Mouse (Mus musculus) CH12.LX (cell line): ENCODE measurements around the gene Inhbe. TPM values are rescaled to one million over a fixed set of nuclear protein-coding genes. Genes with fewer than 3 reads are reported as not detected.

Experiments used
- DNase-seq: peaks from one replicate; pipeline ENCODE4 v3.0.0-alpha.2; 2013; ENCODE audit errors: extremely low read depth
- H3K27ac ChIP-seq: 2 replicates; pipeline ENCODE4 v1.5.1; 2012; ENCODE audit warnings: low read depth, mild to moderate bottlenecking, control low read depth, moderate library complexity; ENCODE audit not compliant: insufficient read depth
- H3K27me3 ChIP-seq: replicated peaks from 2 replicates; pipeline ENCODE3; 2012; ENCODE audit warnings: inconsistent platforms
- H3K36me3 ChIP-seq, 2 experiments: replicated peaks in 1 of 2; 2 replicates each; pipeline versions ENCODE3 to v1.6.1; 2012; ENCODE audit warnings: inconsistent platforms in 1 of 2, low read length in 1 of 2, mild to moderate bottlenecking in 1 of 2, mixed read lengths in 1 of 2, moderate library complexity in 1 of 2; ENCODE audit not compliant: control insufficient read depth in 1 of 2, insufficient read depth in 1 of 2
- H3K4me1 ChIP-seq, 2 experiments: 2 replicates each; pipeline ENCODE4 v1.6.1; 2012; ENCODE audit warnings: inconsistent platforms in 1 of 2, moderate library complexity in 1 of 2; ENCODE audit not compliant: insufficient read depth in 2 of 2, control insufficient read depth in 1 of 2
- H3K4me2 ChIP-seq: 2 replicates; pipeline ENCODE4 v1.6.1; 2012; ENCODE audit warnings: low read depth, mild to moderate bottlenecking, control low read depth; ENCODE audit not compliant: poor library complexity, insufficient read depth, severe bottlenecking
- H3K4me3 ChIP-seq, 3 experiments: fragments of 150-350 bp in 1 of 3; sonication (generic) in 1 of 3; replicated peaks in 1 of 3; 2 replicates each; pipeline versions ENCODE3 to v1.5.1; 2011 to 2012; ENCODE audit warnings: low read depth in 2 of 3, low read length in 2 of 3, mild to moderate bottlenecking in 2 of 3, moderate library complexity in 2 of 3, control low read depth in 1 of 3, improper control_type of control experiment in 1 of 3, inconsistent platforms in 1 of 3, mixed read lengths in 1 of 3; ENCODE audit not compliant: poor library complexity in 1 of 3
- H3K79me2 ChIP-seq: replicated peaks from 2 replicates; pipeline ENCODE4 v1.6.1; 2012; ENCODE audit warnings: mild to moderate bottlenecking, moderate library complexity; ENCODE audit not compliant: control insufficient read depth, poor library complexity, insufficient read depth, severe bottlenecking; ENCODE audit errors: extremely low read depth
- H3K9ac ChIP-seq: 2 replicates; pipeline ENCODE4 v1.6.1; 2012; ENCODE audit warnings: low read depth, mild to moderate bottlenecking, control low read depth, moderate library complexity; ENCODE audit not compliant: insufficient read depth
- H3K9me3 ChIP-seq: replicated peaks from 2 replicates; pipeline ENCODE3; 2012; ENCODE audit warnings: low read length, inconsistent platforms, mixed read lengths
- BHLHE40 ChIP-seq: IDR thresholded peaks from 2 replicates; pipeline ENCODE4 v1.6.1; 2011; ENCODE audit warnings: mild to moderate bottlenecking, low read depth, low read length, improper control_type of control experiment
- CHD1 ChIP-seq: IDR thresholded peaks from 2 replicates; pipeline ENCODE4 v1.6.1; 2012; ENCODE audit warnings: low read depth, low read length, improper control_type of control experiment, inconsistent platforms
- CHD2 ChIP-seq: IDR thresholded peaks from 2 replicates; pipeline ENCODE4 v1.6.1; 2011; ENCODE audit warnings: low read length, improper control_type of control experiment
- CTCF ChIP-seq, 2 experiments: IDR thresholded peaks in 1 of 2; conservative IDR thresholded peaks in 1 of 2; 2 replicates each; pipeline ENCODE4 v1.5.1; 2011 to 2012; ENCODE audit warnings: low read depth in 2 of 2, low read length in 2 of 2, improper control_type of control experiment in 1 of 2, inconsistent platforms in 1 of 2, mild to moderate bottlenecking in 1 of 2, moderate library complexity in 1 of 2
- E2F4 ChIP-seq: IDR thresholded peaks from 2 replicates; pipeline ENCODE4 v1.6.1; 2011; ENCODE audit warnings: low read depth, low read length, improper control_type of control experiment; ENCODE audit not compliant: insufficient replicate concordance
- ELF1 ChIP-seq: IDR thresholded peaks from 2 replicates; pipeline ENCODE4 v1.6.1; 2014; ENCODE audit warnings: low read depth, mild to moderate bottlenecking, inconsistent platforms, low read length, improper control_type of control experiment
- EP300 ChIP-seq: IDR thresholded peaks from 2 replicates; pipeline ENCODE4 v1.6.1; 2011; ENCODE audit warnings: low read length, improper control_type of control experiment
- ETS1 ChIP-seq: conservative IDR thresholded peaks from 2 replicates; pipeline ENCODE4 v1.6.1; 2012; ENCODE audit warnings: low read depth, mild to moderate bottlenecking, inconsistent platforms, low read length, improper control_type of control experiment, moderate library complexity
- GABPA ChIP-seq: IDR thresholded peaks from 2 replicates; pipeline ENCODE4 v1.6.1; 2012; ENCODE audit warnings: low read depth, low read length, improper control_type of control experiment, inconsistent platforms; ENCODE audit not compliant: insufficient replicate concordance
- HCFC1 ChIP-seq: IDR thresholded peaks from 2 replicates; pipeline ENCODE4 v1.6.1; 2012; ENCODE audit warnings: low read depth, mild to moderate bottlenecking, inconsistent platforms, low read length, improper control_type of control experiment
- IRF4 ChIP-seq: IDR thresholded peaks from 2 replicates; pipeline ENCODE4 v1.6.1; 2014; ENCODE audit warnings: low read depth, mild to moderate bottlenecking, inconsistent platforms, low read length, improper control_type of control experiment
- JUN ChIP-seq: IDR thresholded peaks from 2 replicates; pipeline ENCODE4 v1.6.1; 2011; ENCODE audit warnings: low read depth, mild to moderate bottlenecking, low read length, improper control_type of control experiment, moderate library complexity; ENCODE audit not compliant: insufficient read depth
- JUND ChIP-seq: conservative IDR thresholded peaks from 2 replicates; pipeline ENCODE4 v1.6.1; 2011; ENCODE audit warnings: low read depth, low read length, improper control_type of control experiment
- KAT2A ChIP-seq: IDR thresholded peaks from 2 replicates; pipeline ENCODE4 v1.6.1; 2012; ENCODE audit warnings: low read length, improper control_type of control experiment, inconsistent platforms; ENCODE audit not compliant: insufficient replicate concordance
- MAFK ChIP-seq: IDR thresholded peaks from 2 replicates; pipeline ENCODE4 v1.6.1; 2011; ENCODE audit warnings: low read length, improper control_type of control experiment; ENCODE audit not compliant: insufficient replicate concordance
- MAX ChIP-seq: IDR thresholded peaks from 2 replicates; pipeline ENCODE4 v1.6.1; 2011; ENCODE audit warnings: low read length, improper control_type of control experiment
- MAZ ChIP-seq: IDR thresholded peaks from 2 replicates; pipeline ENCODE4 v1.6.1; 2012; ENCODE audit warnings: low read depth, mild to moderate bottlenecking, inconsistent platforms, low read length, improper control_type of control experiment, moderate library complexity
- MEF2A ChIP-seq: IDR thresholded peaks from 2 replicates; pipeline ENCODE4 v1.6.1; 2014; ENCODE audit warnings: low read depth, mild to moderate bottlenecking, inconsistent platforms, low read length, improper control_type of control experiment, borderline replicate concordance
- MXI1 ChIP-seq: IDR thresholded peaks from 2 replicates; pipeline ENCODE4 v1.6.1; 2011; ENCODE audit warnings: mild to moderate bottlenecking, low read depth, low read length, improper control_type of control experiment
- MYC ChIP-seq: IDR thresholded peaks from 2 replicates; pipeline ENCODE4 v1.6.1; 2011; ENCODE audit warnings: low read depth, mild to moderate bottlenecking, improper control_type of control experiment, low read length
- NELFE ChIP-seq: IDR thresholded peaks from 2 replicates; pipeline ENCODE4 v1.6.1; 2011; ENCODE audit warnings: low read depth, low read length, improper control_type of control experiment
- NRF1 ChIP-seq: IDR thresholded peaks from 2 replicates; pipeline ENCODE4 v1.6.1; 2014; ENCODE audit warnings: low read depth, mild to moderate bottlenecking, inconsistent platforms, low read length, improper control_type of control experiment, moderate library complexity
- PAX5 ChIP-seq: IDR thresholded peaks from 2 replicates; pipeline ENCODE4 v1.6.1; 2012; ENCODE audit warnings: low read length, inconsistent platforms, mixed read lengths
- POLR2A ChIP-seq: IDR thresholded peaks from 2 replicates; pipeline ENCODE4 v1.6.1; 2011; ENCODE audit warnings: low read depth, mild to moderate bottlenecking, improper control_type of control experiment, low read length
- POLR2AphosphoS2 ChIP-seq: IDR thresholded peaks from 2 replicates; pipeline ENCODE4 v1.6.1; 2011; ENCODE audit warnings: low read depth, low read length, improper control_type of control experiment
- RAD21 ChIP-seq: IDR thresholded peaks from 2 replicates; pipeline ENCODE4 v1.6.1; 2011; ENCODE audit warnings: low read depth, mild to moderate bottlenecking, low read length, improper control_type of control experiment, moderate library complexity
- RCOR1 ChIP-seq: conservative IDR thresholded peaks from 2 replicates; pipeline ENCODE4 v1.6.1; 2012; ENCODE audit warnings: low read depth, mild to moderate bottlenecking, inconsistent platforms, low read length, improper control_type of control experiment
- SIN3A ChIP-seq: IDR thresholded peaks from 2 replicates; pipeline ENCODE4 v1.6.1; 2012; ENCODE audit warnings: low read length, improper control_type of control experiment, inconsistent platforms
- SMC3 ChIP-seq: IDR thresholded peaks from 2 replicates; pipeline ENCODE4 v1.6.1; 2011; ENCODE audit warnings: low read depth, low read length, improper control_type of control experiment
- TBP ChIP-seq: conservative IDR thresholded peaks from 2 replicates; pipeline ENCODE4 v1.6.1; 2011; ENCODE audit warnings: low read depth, low read length, improper control_type of control experiment
- TCF12 ChIP-seq: IDR thresholded peaks from 2 replicates; pipeline ENCODE4 v1.6.1; 2014; ENCODE audit warnings: low read depth, mild to moderate bottlenecking, inconsistent platforms, low read length, improper control_type of control experiment
- UBTF ChIP-seq: IDR thresholded peaks from 2 replicates; pipeline ENCODE4 v1.6.1; 2012; ENCODE audit warnings: low read depth, mild to moderate bottlenecking, inconsistent platforms, low read length, improper control_type of control experiment, moderate library complexity
- USF1 ChIP-seq: IDR thresholded peaks from 2 replicates; pipeline ENCODE4 v1.6.1; 2014; ENCODE audit warnings: low read depth, mild to moderate bottlenecking, inconsistent platforms, low read length, improper control_type of control experiment
- USF2 ChIP-seq: conservative IDR thresholded peaks from 2 replicates; pipeline ENCODE4 v1.6.1; 2011; ENCODE audit warnings: low read depth, low read length, improper control_type of control experiment
- ZC3H11A ChIP-seq: IDR thresholded peaks from 2 replicates; pipeline ENCODE4 v1.6.1; 2012; ENCODE audit warnings: low read depth, mild to moderate bottlenecking, inconsistent platforms, low read length, improper control_type of control experiment
- ZKSCAN1 ChIP-seq: IDR thresholded peaks from 2 replicates; pipeline ENCODE4 v1.6.1; 2012; ENCODE audit warnings: low read depth, inconsistent platforms, low read length, improper control_type of control experiment, borderline replicate concordance
- ZMIZ1 ChIP-seq: IDR thresholded peaks from 2 replicates; pipeline ENCODE4 v1.6.1; 2012; ENCODE audit warnings: low read depth, mild to moderate bottlenecking, inconsistent platforms, low read length, improper control_type of control experiment
- ZNF384 ChIP-seq: IDR thresholded peaks from 2 replicates; pipeline ENCODE4 v1.6.1; 2012; ENCODE audit warnings: low read depth, low read length, improper control_type of control experiment, inconsistent platforms
- dilution Hi-C: fragments of 300-500 bp; cut with MboI; formaldehyde crosslinking; loops from 2 replicates; pipeline ENCODE4 v1.14.3; 2020; ENCODE audit warnings: low sequenced_read_pairs; ENCODE audit not compliant: extremely low pct_unique_long_range_greater_than_20kb, extremely low pct_ligation_motif_present
- in situ Hi-C: fragments of 300-500 bp; cut with MboI; formaldehyde crosslinking; loops from 3 replicates; pipeline ENCODE4 v1.14.3; 2019; ENCODE audit warnings: low sequenced_read_pairs, low pct_ligation_motif_present, low pct_unique_long_range_greater_than_20kb, mixed read lengths
- polyA plus RNA-seq: library from polyadenylated mRNA; unstranded; fragments of >175 nt; gene quantifications from 2 replicates; pipeline ENCODE4 v1.2.1, GENCODE M21; 2012; ENCODE audit warnings: low read depth; ENCODE audit not compliant: insufficient read length
- total RNA-seq, 2 experiments: library from RNA; depleted of rRNA; stranded (reverse); fragments of 300-350 nt in 1 of 2; fragments of >200 nt in 1 of 2; gene quantifications; 2 replicates each; pipeline ENCODE4 v1.2.3; 2012 to 2014

Gene Inhbe
- total and polyA plus RNA-seq, 3 experiments, result 0.83 to 2.6 (median 0.89) TPM

DNA sequence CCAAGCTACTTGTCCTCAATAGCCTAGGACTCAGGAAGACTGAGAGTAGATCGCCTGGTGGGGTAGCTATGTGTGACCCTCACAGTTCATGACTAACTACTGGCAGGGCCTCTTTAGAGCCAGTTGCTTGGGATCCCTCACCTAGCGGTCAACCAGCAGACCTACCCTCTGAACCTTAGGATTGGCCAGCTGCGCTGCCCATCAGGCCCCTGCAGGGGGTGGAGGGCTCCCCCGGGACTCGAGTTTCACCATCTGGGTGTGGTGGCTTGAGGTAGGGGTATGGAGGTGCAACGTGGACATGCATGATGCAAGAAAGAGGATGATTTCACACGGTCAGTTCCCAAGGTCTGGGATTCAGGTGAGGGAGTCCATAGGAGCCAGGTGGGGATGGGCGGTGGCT, 2.5 kb downstream of the Inhbe start:
- Histone ChIP-seq H3K9ac (peak overlapping the region; percentile 95), H3K4me1 (peaks cover 19 to 38% of the 10 kb centered on the region in 2 experiments), H3K4me2 (peak overlapping the region; percentile 73), H3K36me3 (peaks cover 7 to 34% of the 10 kb centered on the region in 2 experiments), H3K27me3 (no peaks in the 10 kb centered on the region), H3K79me2 (no peaks in the 10 kb centered on the region), H3K27ac (peak overlapping the region; percentile 88), H3K9me3 (peaks cover 3% of the 10 kb centered on the region), H3K4me3 (peak overlapping the region; percentile 62 to 86 (median 72))
- TF ChIP-seq EP300, result no peak
- TF ChIP-seq GABPA, result no peak
- TF ChIP-seq ZMIZ1, result peak; percentile 70; the same call in 1 of the 2 replicates
- TF ChIP-seq CTCF (conservative IDR thresholded peaks at IDR 0.05 in 1 of 2, IDR thresholded peaks at IDR 0.05 in 1 of 2; ENCODE audit: low read depth in 2 of 2, low read length in 2 of 2), result peak in 1 of 2 experiments; percentile 45; a peak in 2 of 4 replicates
- TF ChIP-seq TCF12, result peak; percentile 87; the same call in 1 of the 2 replicates
- peak; percentile 84; the same call in 1 of the 2 replicates for TF ChIP-seq KAT2A
- no peak for TF ChIP-seq BHLHE40
- TF ChIP-seq TBP, result peak; percentile 90
- TF ChIP-seq IRF4, result peak; percentile 67; the same call in 1 of the 2 replicates
- peak; percentile 48; the same call in 1 of the 2 replicates for TF ChIP-seq HCFC1
- TF ChIP-seq ZC3H11A, result no peak
- TF ChIP-seq USF2, result no peak
- TF ChIP-seq POLR2AphosphoS2, result no peak; the same call in 1 of the 2 replicates
- 0 out of 2 replicates have a peak, but pooled peaks have one; percentile 31 for TF ChIP-seq RCOR1
- TF ChIP-seq NRF1, result no peak
- TF ChIP-seq ELF1, result peak; percentile 27; the same call in 1 of the 2 replicates
- peak; percentile 76; the same call in 1 of the 2 replicates for TF ChIP-seq CHD2
- TF ChIP-seq E2F4, result no peak
- peak; percentile 98 for TF ChIP-seq MYC
- peak; percentile 67; the same call in 1 of the 2 replicates for TF ChIP-seq MEF2A
- TF ChIP-seq POLR2A, result peak; percentile 69
- peak; percentile 5; the same call in 1 of the 2 replicates for TF ChIP-seq MAFK
- TF ChIP-seq MAZ, result peak; percentile 76; the same call in 1 of the 2 replicates
- TF ChIP-seq ZNF384, result no peak
- peak; percentile 61 for TF ChIP-seq ETS1
- TF ChIP-seq MAX, result peak; percentile 88; the same call in 1 of the 2 replicates
- no peak for TF ChIP-seq UBTF
- no peak for TF ChIP-seq USF1
- no peak for TF ChIP-seq SMC3
- no peak for TF ChIP-seq ZKSCAN1
- no peak for TF ChIP-seq RAD21
- peak; percentile 78 for TF ChIP-seq NELFE
- TF ChIP-seq MXI1, result peak; percentile 75
- no peak for TF ChIP-seq SIN3A
- no peak for TF ChIP-seq PAX5
- no peak for TF ChIP-seq JUND
- TF ChIP-seq JUN, result no peak
- TF ChIP-seq CHD1, result peak; percentile 53
- peak; percentile 80 for DNase-seq
- in situ Hi-C loops (no loop called here), dilution Hi-C loops (no loop called here)
